Mouse (Mus musculus): ENCODE results near the gene Siae.

Gene Siae

GRCm38 (mm10) chr9:37627263-37627662, 71.8 kb downstream of the Siae start:
- DNase-seq: no peak

- DNase-seq: no peak
These were observed 73.1 kb downstream of the Siae start for GRCm38 (mm10) chr9:37628581-37628980.

- no peak for DNase-seq
These were observed 74.4 kb downstream of the Siae start for GRCm38 (mm10) chr9:37629941-37630340.

- DNase-seq: no peak
These were observed 76.8 kb downstream of the Siae start for GRCm38 (mm10) chr9:37632305-37632704.

- no peak for DNase-seq
These were observed 78.8 kb downstream of the Siae start for GRCm38 (mm10) chr9:37634269-37634668.

- DNase-seq: peak; percentile 71 to 80
These were observed 80.8 kb downstream of the Siae start for GRCm38 (mm10) chr9:37636335-37636734.

GRCm38 (mm10) chr9:37636800-37637542, 81.5 kb downstream of the Siae start:
- no peak for DNase-seq

GRCm38 (mm10) chr9:37638721-37639120, 83.2 kb downstream of the Siae start:
- no peak for DNase-seq

GRCm38 (mm10) chr9:37646246-37646645, 90.7 kb downstream of the Siae start:
- DNase-seq: no peak

- no peak for DNase-seq
These were observed 95.1 kb downstream of the Siae start for GRCm38 (mm10) chr9:37650639-37651038.

- no peak for DNase-seq
These were observed 98.3 kb downstream of the Siae start for GRCm38 (mm10) chr9:37653836-37654235.

- DNase-seq: no peak
These were observed 100.5 kb downstream of the Siae start for GRCm38 (mm10) chr9:37655961-37656360.

GRCm38 (mm10) chr9:37656439-37656881, 101.0 kb downstream of the Siae start:
- peak in 1 of 2 experiments; percentile 6 for DNase-seq

GRCm38 (mm10) chr9:37656931-37657481, 101.5 kb downstream of the Siae start, which contains the start of gene Tbrg1:
Gene Tbrg1 (minus strand): TSS chr9:37657312.
- DNase-seq: peak; percentile 82 to 84

GRCm38 (mm10) chr9:37659413-37659812, 103.9 kb downstream of the Siae start:
- no peak for DNase-seq

- no peak for DNase-seq
These were observed 107.7 kb downstream of the Siae start for GRCm38 (mm10) chr9:37663210-37663609.

GRCm38 (mm10) chr9:37664604-37665003, 109.1 kb downstream of the Siae start:
- DNase-seq: no peak

- no peak for DNase-seq
These were observed 110.5 kb downstream of the Siae start for GRCm38 (mm10) chr9:37666045-37666444.

GRCm38 (mm10) chr9:37669115-37669514, 113.6 kb downstream of the Siae start, which contains the start of gene Panx3:
Gene Panx3 (minus strand): TSS chr9:37669235.
- no peak for DNase-seq

- no peak for DNase-seq
These were observed 114.2 kb downstream of the Siae start for GRCm38 (mm10) chr9:37669678-37670077.

GRCm38 (mm10) chr9:37670261-37670660, 114.8 kb downstream of the Siae start:
- DNase-seq: no peak

- DNase-seq: no peak
These were observed 119.8 kb downstream of the Siae start for GRCm38 (mm10) chr9:37675287-37675686.

- DNase-seq: no peak
These were observed 125.6 kb downstream of the Siae start for GRCm38 (mm10) chr9:37681123-37681522.

- DNase-seq: no peak
These were observed 131.9 kb downstream of the Siae start for GRCm38 (mm10) chr9:37687288-37687940.

All from cerebellum, postnatal 25 days (tissue).